Mouse (Mus musculus) gastrocnemius, postnatal 4 days (tissue): ENCODE results near the gene Pdrg1. TPM values are rescaled to one million over a fixed set of nuclear protein-coding genes. Genes with fewer than 3 reads are reported as not detected.
A peak's percentile ranks its signal among the peaks of the same experiment; 100 is the strongest.

Experiments used
- DNase-seq, 2 experiments: peaks; one replicate each; pipeline ENCODE4 v3.0.0; 2021 to 2022; ENCODE audit warnings: low spot score in 2 of 2, mixed read lengths in 2 of 2
- long read RNA-seq, 2 experiments: library from polyadenylated mRNA; stranded (forward); transcript quantifications; one replicate each; pipeline ENCODE4 v2.0.0; 2021
- total RNA-seq, 2 experiments: library from RNA; stranded (reverse); gene quantifications; 2 replicates each; pipeline ENCODE4 v1.2.3; 2021

Gene Pdrg1
- 10 to 100 TPM; 55.6 to 64.3 TPM for total RNA-seq
- long read RNA-seq, experiment 1, transcript Pdrg1-201 (5 exons, 1,273 nt) = major isoform, 57 of 62 reads
- long read RNA-seq, experiment 1, partial matches to known transcripts = 2 of 62 reads
- long read RNA-seq, experiment 1, other reads (novel, unspliced or antisense) = 1 of 62 reads
- long read RNA-seq, experiment 2, transcript Pdrg1-201 (5 exons, 1,273 nt) = major isoform, 47 of 52 reads
- long read RNA-seq, experiment 2, partial matches to known transcripts = 2 of 52 reads
- long read RNA-seq, experiment 2, other reads (novel, unspliced or antisense) = 3 of 52 reads

DNA sequence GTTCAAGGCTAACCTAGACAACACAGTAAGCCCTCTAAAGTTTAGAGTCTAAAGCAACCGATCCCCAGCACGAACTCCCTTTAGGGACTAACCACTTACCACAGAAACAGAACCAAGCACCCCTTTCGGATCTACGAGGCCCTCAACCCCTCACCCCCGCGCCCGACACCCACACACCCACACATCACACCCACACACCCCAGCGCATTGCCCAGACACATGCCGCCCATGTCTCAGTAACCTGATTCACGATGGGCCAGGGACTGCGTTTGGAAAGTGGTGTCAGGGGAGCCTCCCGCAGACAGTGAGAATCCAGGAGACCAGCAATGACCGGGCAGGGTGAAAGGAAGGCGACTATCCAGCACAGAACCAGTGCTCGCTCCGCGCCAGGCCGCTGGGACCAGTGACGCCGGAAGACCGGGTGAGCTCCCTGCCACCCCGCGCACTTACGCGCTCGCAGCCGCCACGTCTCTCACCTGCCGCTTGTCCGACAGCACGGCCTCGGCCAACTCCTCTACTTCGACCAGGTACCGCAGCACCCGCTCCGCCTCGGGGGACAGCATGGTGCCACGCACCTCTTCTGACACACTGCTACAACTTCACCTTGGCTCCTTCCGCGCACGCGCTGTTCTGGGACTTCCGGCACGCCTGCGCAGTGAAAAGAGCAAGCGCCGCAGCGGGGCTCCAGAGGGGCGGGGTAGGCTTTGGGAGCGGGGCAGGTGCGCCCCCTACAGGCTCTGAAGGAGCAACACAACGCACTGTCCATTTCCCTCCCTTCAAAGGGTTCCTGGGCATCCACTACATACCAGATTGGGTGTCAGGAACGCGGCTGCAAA, at the start of gene Pdrg1:
TSS of gene Pdrg1 (minus strand) at position 670 of the 836 bp plus-strand sequence.
- DNase-seq = peak; percentile 85 to 92

DNA sequence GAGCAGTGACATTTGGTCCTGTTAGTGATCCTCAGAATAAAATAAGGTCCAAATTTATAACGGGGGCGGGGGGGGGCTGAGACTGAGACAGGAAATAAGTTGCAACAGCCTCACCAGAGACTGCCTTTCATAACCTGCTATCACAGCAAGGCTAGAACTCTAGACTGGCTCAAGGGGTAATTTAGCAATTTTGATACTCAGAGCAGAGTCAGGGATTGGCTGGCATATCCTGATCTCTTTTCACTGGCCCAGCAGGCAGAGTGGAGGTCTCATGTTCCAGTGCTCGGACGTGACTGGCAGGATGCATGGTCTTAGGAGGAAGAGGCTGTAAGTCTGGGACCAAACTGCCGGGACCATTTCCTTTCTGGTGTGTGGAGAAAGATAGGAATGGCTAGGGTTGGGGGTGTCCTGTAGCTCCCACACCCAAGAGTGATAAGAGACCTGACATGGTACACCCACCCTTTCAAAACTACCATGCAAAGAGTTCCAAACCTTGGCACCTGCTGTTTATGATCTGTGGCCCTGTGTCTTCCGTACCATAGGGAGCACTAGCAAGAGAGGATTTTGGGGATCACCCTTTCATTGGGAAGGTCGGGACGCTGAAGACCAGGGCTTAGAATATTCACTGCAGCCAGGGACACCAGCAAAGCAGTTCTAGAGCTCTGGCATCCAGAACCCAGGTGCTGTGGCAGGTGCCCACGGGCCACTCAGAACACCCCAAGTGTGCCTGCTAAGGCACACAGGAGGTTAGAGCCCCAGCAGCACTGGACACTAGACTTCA, 49.2 kb upstream of the Pdrg1 start:
- DNase-seq = no peak

DNA sequence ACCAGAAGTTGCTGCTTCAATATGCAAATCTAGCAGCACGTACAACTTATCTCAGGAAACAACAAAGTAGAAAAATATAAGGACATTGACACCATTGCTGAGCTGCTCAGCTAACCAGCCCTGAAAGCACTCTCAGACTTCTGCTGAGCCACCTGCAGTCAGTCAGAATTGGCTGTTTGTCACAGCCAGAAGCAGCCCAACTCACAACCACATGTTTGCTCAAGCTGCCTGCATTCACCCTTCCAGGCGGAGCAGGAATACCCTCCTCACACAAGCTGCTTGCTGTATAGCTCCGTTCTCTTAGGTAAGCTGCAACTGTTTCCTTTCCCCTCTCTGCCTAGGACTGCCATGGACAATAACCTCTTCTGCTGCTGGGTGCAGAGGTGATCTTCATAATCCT, 48.2 kb upstream of the Pdrg1 start:
- DNase-seq = no peak

- no peak for DNase-seq
Measured at GRCm38 (mm10) chr2:153060216-153060615, 45.0 kb upstream of the Pdrg1 start.

GRCm38 (mm10) chr2:153058365-153058764, 43.1 kb upstream of the Pdrg1 start:
- DNase-seq = no peak

GRCm38 (mm10) chr2:153055270-153055920, 40.2 kb upstream of the Pdrg1 start:
- no peak for DNase-seq

GRCm38 (mm10) chr2:153053896-153054295, 38.7 kb upstream of the Pdrg1 start:
- no peak for DNase-seq

DNA sequence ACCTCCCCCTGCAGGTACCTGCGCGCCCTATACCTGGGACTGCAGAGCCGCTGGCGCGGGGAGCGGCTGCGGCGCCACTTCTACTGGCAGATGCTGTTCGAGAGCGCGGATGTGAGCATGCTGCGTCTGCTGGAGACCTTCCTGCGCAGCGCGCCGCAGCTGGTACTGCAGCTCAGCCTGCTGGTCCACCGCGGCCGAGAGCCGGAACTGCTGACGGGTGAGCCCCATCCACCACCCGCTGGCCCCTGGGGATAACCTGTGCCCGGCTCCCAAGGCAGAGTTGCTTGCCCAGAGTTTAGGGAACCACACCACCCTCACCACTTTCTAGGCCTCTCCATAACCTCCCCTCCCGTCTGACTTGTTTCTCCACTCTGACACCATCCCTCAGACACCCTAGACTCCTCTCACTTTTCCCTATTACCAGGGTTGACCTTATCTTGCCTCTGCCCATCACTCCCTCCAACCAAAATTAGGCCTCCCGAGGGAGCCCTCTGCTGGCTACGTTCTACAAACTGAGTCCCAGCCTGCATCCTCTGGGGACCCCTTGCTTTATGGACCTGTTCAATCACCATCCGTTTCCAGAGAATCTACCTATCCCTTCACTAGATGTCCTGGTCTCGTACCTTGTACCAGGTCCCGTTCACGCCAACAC, 37.6 kb upstream of the Pdrg1 start:
- no peak for DNase-seq

DNA sequence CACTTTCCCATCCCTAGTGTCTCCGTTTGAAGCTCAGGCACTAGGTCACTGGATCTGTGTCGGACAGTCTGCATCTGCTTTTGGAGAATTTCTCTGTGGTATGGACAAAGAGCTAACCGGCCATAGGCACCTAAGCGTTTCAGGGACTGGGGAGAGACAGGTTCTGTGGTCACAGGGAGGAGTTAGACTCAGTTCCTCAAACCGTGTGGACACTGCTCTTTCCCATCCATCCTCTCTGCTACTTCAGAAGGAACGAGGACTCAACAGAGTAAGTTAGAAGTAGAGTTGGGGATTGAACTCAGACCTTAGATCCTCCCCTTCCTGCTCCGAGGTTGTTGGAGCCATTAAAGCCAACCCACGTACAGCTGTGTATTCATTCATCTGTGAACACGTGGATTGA, 36.3 kb upstream of the Pdrg1 start:
- no peak for DNase-seq

DNA sequence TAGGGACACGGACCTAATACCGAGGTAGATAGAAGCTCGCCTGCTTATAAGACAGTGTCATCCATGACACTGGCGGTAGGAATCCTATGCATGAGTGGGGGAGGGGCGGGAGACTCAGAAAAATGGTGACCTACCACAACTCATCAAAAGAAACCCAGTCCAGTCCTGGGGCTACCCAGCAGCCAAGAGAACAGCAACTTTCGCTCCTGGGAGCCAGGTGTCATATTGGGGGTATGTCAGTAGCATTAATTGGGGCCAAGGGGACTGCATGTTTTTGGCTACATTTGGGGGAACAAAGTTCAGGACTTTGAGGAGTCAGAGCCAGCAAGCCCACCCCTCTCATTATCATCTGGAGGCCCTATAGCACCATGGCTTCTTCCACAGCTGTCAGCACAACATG, 35.9 kb upstream of the Pdrg1 start:
- no peak for DNase-seq

GRCm38 (mm10) chr2:153049997-153050358, 34.8 kb upstream of the Pdrg1 start:
- no peak for DNase-seq

GRCm38 (mm10) chr2:153049288-153049996, 34.2 kb upstream of the Pdrg1 start:
- no peak for DNase-seq

DNA sequence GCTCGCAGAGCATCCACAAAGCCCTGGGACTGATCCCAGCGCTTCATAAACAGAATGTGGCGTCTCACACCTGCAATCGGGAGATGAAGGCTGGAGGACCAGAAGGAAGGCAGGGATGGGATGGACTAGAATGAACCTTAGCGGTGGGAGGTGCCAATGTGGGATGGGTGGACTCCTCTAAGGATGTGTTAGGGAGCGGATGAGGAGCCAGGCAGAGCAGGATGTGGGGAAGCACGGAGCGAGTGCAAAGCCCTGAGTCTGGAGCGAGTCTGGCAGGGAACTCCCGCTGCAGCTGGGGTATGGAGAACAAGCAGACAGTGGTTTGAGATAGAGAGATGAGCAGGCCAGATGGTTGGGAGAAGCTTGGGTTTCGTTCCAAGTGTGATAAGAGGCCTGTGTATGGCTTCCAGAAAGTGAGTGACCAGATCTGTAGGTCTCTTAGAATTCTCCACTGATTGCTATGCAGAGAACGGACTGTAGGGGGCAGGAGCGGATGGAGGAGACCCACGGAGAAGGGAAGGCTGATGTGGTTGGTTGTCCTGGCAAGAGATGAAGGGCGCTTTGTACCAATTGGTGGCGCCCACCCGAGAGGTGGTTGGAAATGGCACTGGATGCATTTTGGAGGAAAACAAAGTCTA, 32.7 kb upstream of the Pdrg1 start:
- no peak for DNase-seq

DNA sequence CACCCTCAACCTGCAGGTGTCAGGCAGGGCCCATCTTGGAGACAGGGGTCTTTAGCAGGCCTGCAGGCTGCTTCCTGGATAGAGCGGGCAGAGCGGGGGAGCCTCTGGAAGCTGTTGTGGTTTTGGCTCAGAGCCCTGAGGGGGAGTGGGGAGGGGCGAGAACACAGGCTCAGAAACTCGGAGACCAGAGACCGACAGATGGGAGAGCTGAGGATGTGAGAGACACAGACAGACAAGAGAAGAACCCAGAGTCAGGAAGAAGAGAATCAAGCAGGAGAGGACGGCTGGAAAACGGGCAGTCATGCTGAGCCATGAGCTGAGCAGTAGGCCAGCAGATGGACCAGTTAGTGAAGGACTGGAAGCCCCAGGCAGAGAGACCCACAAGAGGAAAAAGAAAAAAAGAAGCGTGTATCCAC, 30.7 kb upstream of the Pdrg1 start:
- no peak for DNase-seq

- DNase-seq = no peak
Measured at GRCm38 (mm10) chr2:153043886-153044285, 28.7 kb upstream of the Pdrg1 start.

DNA sequence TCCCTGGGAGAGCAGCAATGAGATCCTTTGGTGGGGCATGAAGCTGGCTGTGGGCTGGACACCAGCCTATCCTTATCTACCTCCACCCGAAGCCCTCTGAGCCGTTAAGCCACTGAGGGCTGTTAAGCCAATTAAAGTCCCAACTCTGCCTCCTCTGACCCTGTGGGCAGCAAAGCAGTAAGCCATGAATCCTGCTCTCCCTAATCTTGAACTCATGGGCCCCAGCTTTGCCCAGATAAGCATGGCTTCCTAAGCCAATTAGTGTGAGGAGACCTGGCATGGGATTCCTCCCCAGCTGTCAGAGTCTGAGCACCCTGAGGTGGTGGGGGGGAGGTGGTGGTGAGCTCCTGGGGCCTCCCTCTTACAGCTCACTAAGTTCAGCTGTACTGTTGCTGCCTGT, 21.5 kb upstream of the Pdrg1 start:
- no peak for DNase-seq

GRCm38 (mm10) chr2:153033545-153034230, 18.5 kb upstream of the Pdrg1 start:
- no peak for DNase-seq

- DNase-seq = no peak
Measured at GRCm38 (mm10) chr2:153032973-153033372, 17.7 kb upstream of the Pdrg1 start.
